Mouse (Mus musculus): Measurements from ENCODE around the gene Polr3e.

DNA sequence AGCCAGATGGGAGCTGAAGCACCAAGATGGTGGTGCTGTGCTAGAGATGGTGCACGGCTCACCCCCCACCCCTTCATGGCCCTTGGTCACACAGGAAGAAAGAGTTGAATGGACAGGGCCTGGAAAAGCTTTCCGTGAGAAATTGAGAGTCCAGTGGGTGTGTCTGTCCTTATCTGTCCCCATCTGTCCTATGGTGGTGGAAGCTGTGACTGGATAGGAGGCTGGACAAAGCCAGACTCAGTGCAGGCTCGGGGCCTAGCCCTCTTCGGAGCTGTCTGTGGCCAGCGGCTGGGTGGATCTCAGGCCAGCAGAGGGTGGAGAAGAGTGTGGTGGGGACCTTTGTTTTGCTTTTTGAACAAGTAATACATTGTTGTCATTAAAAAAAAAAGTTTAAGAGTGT lies 24.4 kb upstream of the Polr3e start:
- TF ChIP-seq CTCF (IDR thresholded peaks at IDR 0.05; ENCODE audit: control insufficient read depth, insufficient read depth, insufficient replicate concordance, low read depth, low read length) (no peak), POLR2A (IDR thresholded peaks at IDR 0.05; ENCODE audit: control insufficient read depth, low read depth, low read length) (no peak)

Data from testis, adult 2 months (tissue).